Mouse (Mus musculus) lung, postnatal 0 days (tissue): ENCODE results near the gene Scimp.

Source experiments
- CTCF ChIP-seq: IDR thresholded peaks from 2 replicates; pipeline ENCODE4 v1.5.1; 2016; ENCODE audit warnings: antibody characterized with exemption, mild to moderate bottlenecking
- EP300 ChIP-seq: IDR thresholded peaks from 2 replicates; pipeline ENCODE4 v1.6.1; 2016; ENCODE audit warnings: antibody characterized with exemption, mild to moderate bottlenecking, control low read depth

DNA sequence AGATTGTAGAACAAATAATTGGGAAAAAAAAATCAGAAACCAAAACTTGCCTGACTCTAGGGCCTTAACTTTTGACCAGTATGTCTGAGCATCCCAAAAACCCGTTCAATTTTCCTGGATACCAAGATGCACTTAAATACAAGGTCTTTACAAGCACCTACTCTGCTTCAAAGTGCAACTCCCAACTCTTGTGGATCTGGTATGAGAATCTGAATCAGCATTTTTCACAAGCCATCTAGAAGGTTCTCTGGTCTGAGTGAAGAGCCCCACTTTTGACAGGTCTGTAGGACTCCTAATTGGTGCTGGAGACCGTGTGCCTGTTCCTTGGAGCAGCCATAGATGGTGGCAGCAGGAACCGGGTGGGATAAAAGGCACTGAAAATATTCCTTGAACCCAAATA is 8.0 kb downstream of the Scimp start:
- TF ChIP-seq CTCF: no peak
- no peak for TF ChIP-seq EP300
